Mouse (Mus musculus): ENCODE results near the gene Gabpb1. TPM values are rescaled to one million over a fixed set of nuclear protein-coding genes. Genes with fewer than 3 reads are reported as not detected.

The Gabpb1 gene
- 10 to 100 TPM; 27.2 to 28.5 TPM for total RNA-seq (2021)

GRCm38 (mm10) chr2:126676122-126676515, at the start of gene Gabpb1:
TSS of gene Gabpb1 (minus strand) at chr2:126676337.
- intact Hi-C loops (cut with DNase I), result no loop called here
- no peak for DNase-seq

- intact Hi-C loops (cut with DNase I), result no loop called here
Observed at GRCm38 (mm10) chr2:126712950-126713349, 36.8 kb upstream of the Gabpb1 start.

GRCm38 (mm10) chr2:126712526-126712925, 36.4 kb upstream of the Gabpb1 start:
- DNase-seq, result no peak
- intact Hi-C loops (cut with DNase I), result no loop called here

More at GRCm38 (mm10) chr2:126712950-126713349, 36.8 kb upstream of the Gabpb1 start:
- no peak for DNase-seq

GRCm38 (mm10) chr2:126708361-126708760, 32.2 kb upstream of the Gabpb1 start:
- no peak for DNase-seq
- intact Hi-C loops (cut with DNase I), result no loop called here

- intact Hi-C loops (cut with DNase I), result no loop called here
- no peak for DNase-seq
Observed at GRCm38 (mm10) chr2:126707438-126707779, 31.3 kb upstream of the Gabpb1 start.

- peak; percentile 98 for DNase-seq
- intact Hi-C loops (cut with DNase I), result no loop called here
Observed at GRCm38 (mm10) chr2:126706759-126707437, 30.8 kb upstream of the Gabpb1 start, which contains the start of gene Usp8. TSS of gene Usp8 (plus strand) at chr2:126707328.

GRCm38 (mm10) chr2:126695285-126695684, 19.1 kb upstream of the Gabpb1 start:
- intact Hi-C loops (cut with DNase I), result no loop called here
- DNase-seq, result no peak

- DNase-seq, result no peak
- intact Hi-C loops (cut with DNase I), result no loop called here
Observed at GRCm38 (mm10) chr2:126691290-126691689, 15.2 kb upstream of the Gabpb1 start.

GRCm38 (mm10) chr2:126682937-126683336, 6.8 kb upstream of the Gabpb1 start:
- DNase-seq, result no peak
- intact Hi-C loops (cut with DNase I), result no loop called here

GRCm38 (mm10) chr2:126682333-126682732, 6.2 kb upstream of the Gabpb1 start:
- intact Hi-C loops (cut with DNase I), result no loop called here

GRCm38 (mm10) chr2:126677366-126677765, 1.2 kb upstream of the Gabpb1 start:
- intact Hi-C loops (cut with DNase I), result no loop called here
- DNase-seq, result no peak

More at GRCm38 (mm10) chr2:126682333-126682732, 6.2 kb upstream of the Gabpb1 start:
- DNase-seq, result no peak

GRCm38 (mm10) chr2:126675169-126676121, 692 bp downstream of the Gabpb1 start:
- intact Hi-C loops (cut with DNase I), result loop anchor here (1.0 kb wide), 1 partner anchor 17 kb away; no protein-coding TSS in a partner anchor
- DNase-seq, result peak; percentile 86

- no peak for DNase-seq
Observed at GRCm38 (mm10) chr2:126674441-126675168, 1.5 kb downstream of the Gabpb1 start.

GRCm38 (mm10) chr2:126673317-126674242, 2.6 kb downstream of the Gabpb1 start:
- intact Hi-C loops (cut with DNase I), result no loop called here
- DNase-seq, result no peak

More at GRCm38 (mm10) chr2:126674441-126675168, 1.5 kb downstream of the Gabpb1 start:
- intact Hi-C loops (cut with DNase I), result loop anchor here (1.0 kb wide), 1 partner anchor 16 kb away; no protein-coding TSS in a partner anchor

- DNase-seq, result no peak
- intact Hi-C loops (cut with DNase I), result no loop called here
Observed at GRCm38 (mm10) chr2:126668621-126669252, 7.4 kb downstream of the Gabpb1 start.

- intact Hi-C loops (cut with DNase I), result no loop called here
- no peak for DNase-seq
Observed at GRCm38 (mm10) chr2:126665984-126666383, 10.2 kb downstream of the Gabpb1 start.

- intact Hi-C loops (cut with DNase I), result loop anchor here (5.0 kb wide), 1 partner anchor 66 kb away; no protein-coding TSS in a partner anchor
- peak; percentile 4 for DNase-seq
Observed at GRCm38 (mm10) chr2:126663481-126663880, 12.7 kb downstream of the Gabpb1 start.

GRCm38 (mm10) chr2:126652929-126653328, 23.2 kb downstream of the Gabpb1 start:
- intact Hi-C loops (cut with DNase I), result no loop called here
- no peak for DNase-seq

GRCm38 (mm10) chr2:126647762-126648161, 28.4 kb downstream of the Gabpb1 start:
- intact Hi-C loops (cut with DNase I), result no loop called here
- no peak for DNase-seq

All from left cerebral cortex, postnatal 4 days (tissue).